In the genomic region with DNA sequence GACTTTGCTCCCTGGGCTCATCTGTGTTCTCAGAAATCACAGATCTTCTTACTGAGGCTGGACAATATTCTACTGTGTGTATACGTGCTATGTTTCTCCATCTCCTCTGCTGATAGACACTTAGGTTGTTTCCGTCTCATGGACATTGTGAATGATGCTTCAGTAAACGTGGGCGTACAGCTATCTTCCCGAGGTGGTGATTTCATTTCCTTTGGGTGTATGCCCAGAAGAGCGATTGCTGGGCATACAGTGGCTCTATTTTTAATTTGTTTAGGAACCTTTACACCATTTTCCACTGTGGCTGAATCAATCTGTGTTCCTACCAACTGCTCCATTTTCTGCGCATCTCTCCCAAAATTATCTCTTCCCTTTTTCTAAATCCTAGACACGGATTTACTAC, we compare ENCODE assay signal across 11 mouse cellular contexts.
DNase-seq lines count a peak whose midpoint lies in the region; ATAC-seq lines count a peak whose summit lies in the region.
"Had no signal": no experiment of that assay in that cellular context is flagged by ENCODE, and none has a peak within 500 bp of the region (broad histone marks: within the 10 kb centered on the region; RNA-seq: fewer than 3 reads in every experiment).

No protein-coding gene starts in this region.

- H3K4me2 ChIP-seq in hindbrain, embryonic 14.5 days (replicated peaks) = no peak overlapping the region
- H3K4me2 ChIP-seq: embryonic facial prominence, embryonic 12.5 days; liver, embryonic 11.5 days; midbrain, embryonic 13.5 days had no signal

- H3K4me1 ChIP-seq in hindbrain, embryonic 14.5 days (replicated peaks; ENCODE audit: control insufficient read depth, insufficient read depth, low read length) = no peaks in the 10 kb centered on the region
- H3K4me1 ChIP-seq: embryonic facial prominence, embryonic 12.5 days; midbrain, embryonic 13.5 days had no signal

- peak; percentile 4 to 7 for DNase-seq in cerebellum, postnatal 36 days
- DNase-seq in cerebellum, postnatal 10 days = no peak
- peak; percentile 53 to 71 for DNase-seq in right cerebral cortex, adult 2 months (ENCODE audit: low spot score in 2 of 2)
- DNase-seq in right cerebral cortex, postnatal 4 days = no peak
- DNase-seq in layer of hippocampus, postnatal 10 days (ENCODE audit: low spot score in 2 of 2) = peak; percentile 7 to 17
- DNase-seq in hindbrain, embryonic 14.5 days (ENCODE audit: low spot score) = no peak

- WGBS in hindbrain, embryonic 14.5 days = 75% methylated on average over 8 of the region's 8 CpGs

- no peaks in the 10 kb centered on the region for H3K36me3 ChIP-seq in hindbrain, embryonic 14.5 days (replicated peaks; ENCODE audit: control insufficient read depth, insufficient read depth)
- H3K36me3 ChIP-seq: embryonic facial prominence, embryonic 12.5 days; midbrain, embryonic 13.5 days had no signal

- H3K27ac ChIP-seq in hindbrain, embryonic 14.5 days = no peak overlapping the region
- H3K27ac ChIP-seq: embryonic facial prominence, embryonic 12.5 days; midbrain, embryonic 13.5 days had no signal

- H3K4me3 ChIP-seq in hindbrain, embryonic 14.5 days (replicated peaks; ENCODE audit: low read length) = no peak overlapping the region
- H3K4me3 ChIP-seq: embryonic facial prominence, embryonic 12.5 days; midbrain, embryonic 13.5 days had no signal

- no peak overlapping the region for H3K9ac ChIP-seq in hindbrain, embryonic 14.5 days
- H3K9ac ChIP-seq: embryonic facial prominence, embryonic 12.5 days; midbrain, embryonic 13.5 days had no signal

- H3K27me3 ChIP-seq in hindbrain, embryonic 14.5 days (ENCODE audit: control insufficient read depth, insufficient read depth, low read length) = no peaks in the 10 kb centered on the region
- H3K27me3 ChIP-seq: embryonic facial prominence, embryonic 12.5 days; midbrain, embryonic 13.5 days had no signal

- no peak for ATAC-seq in CD4-positive, CD25-positive, alpha-beta regulatory T cell, adult 4 months
- ATAC-seq in hindbrain, embryonic 14.5 days (ENCODE audit: low FRiP score) = no peak
- no peak for ATAC-seq in monocyte, adult 5-6 weeks (replicated peaks; ENCODE audit: insufficient number of reproducible peaks, low FRiP score, low TSS enrichment, poor library complexity, severe bottlenecking)
- ATAC-seq: midbrain, embryonic 13.5 days had no signal

- no peaks in the 10 kb centered on the region for H3K9me3 ChIP-seq in hindbrain, embryonic 14.5 days (ENCODE audit: control insufficient read depth, low read length)
- H3K9me3 ChIP-seq: embryonic facial prominence, embryonic 12.5 days; midbrain, embryonic 13.5 days had no signal

Comparison
In these comparisons a context has a peak if more than half of its experiments do, and no peak if none do; other contexts are left out.
1. DNase-seq: peak in cerebellum, postnatal 36 days (2 of 2), right cerebral cortex, adult 2 months (2 of 2) and layer of hippocampus, postnatal 10 days (2 of 2); none in cerebellum, postnatal 10 days (0 of 2), right cerebral cortex, postnatal 4 days (single experiment) and hindbrain, embryonic 14.5 days (single experiment).